Mouse (Mus musculus): ENCODE results near the gene Pikfyve. TPM values are rescaled to one million over a fixed set of nuclear protein-coding genes. Genes with fewer than 3 reads are reported as not detected.
A peak's percentile ranks its signal among the peaks of the same experiment; 100 is the strongest.

Gene Pikfyve
- polyA plus RNA-seq, 1 experiment from 2014 or later = 6.7 TPM

GRCm38 (mm10) chr1:65312896-65313295, 126.4 kb downstream of the Pikfyve start:
- H3K9ac ChIP-seq (ENCODE audit: low read depth, low read length) = no peak overlapping the region
- H3K36me3 ChIP-seq (ENCODE audit: control insufficient read depth, insufficient read depth) = no peaks in the 10 kb centered on the region
- no peak for ATAC-seq
- TF ChIP-seq CTCF (IDR thresholded peaks at IDR 0.05; ENCODE audit: low read depth) = peak; percentile 48
- H3K27me3 ChIP-seq (replicated peaks; ENCODE audit: control insufficient read depth, insufficient read depth, low read length) = peaks cover 14% of the 10 kb centered on the region
- no peaks in the 10 kb centered on the region for H3K4me1 ChIP-seq (replicated peaks; ENCODE audit: control insufficient read depth, insufficient read depth, low read length)
- H3K4me2 ChIP-seq (replicated peaks; ENCODE audit: low read depth) = no peak overlapping the region
- no peak overlapping the region for H3K27ac ChIP-seq (ENCODE audit: low read depth, low read length)
- no peak overlapping the region for H3K4me3 ChIP-seq (ENCODE audit: low read depth, low read length)
- H3K9me3 ChIP-seq (ENCODE audit: control insufficient read depth) = no peaks in the 10 kb centered on the region
- 57% methylated on average over 2 of the region's 2 CpGs for WGBS

- no peak overlapping the region for H3K9ac ChIP-seq (ENCODE audit: low read depth, low read length)
- peaks cover 14% of the 10 kb centered on the region for H3K27me3 ChIP-seq (replicated peaks; ENCODE audit: control insufficient read depth, insufficient read depth, low read length)
- no peak for TF ChIP-seq CTCF (IDR thresholded peaks at IDR 0.05; ENCODE audit: low read depth)
- no peak for ATAC-seq
- H3K4me1 ChIP-seq (replicated peaks; ENCODE audit: control insufficient read depth, insufficient read depth, low read length) = no peaks in the 10 kb centered on the region
- no peak overlapping the region for H3K4me2 ChIP-seq (replicated peaks; ENCODE audit: low read depth)
- H3K27ac ChIP-seq (ENCODE audit: low read depth, low read length) = no peak overlapping the region
- no peak overlapping the region for H3K4me3 ChIP-seq (ENCODE audit: low read depth, low read length)
- no peaks in the 10 kb centered on the region for H3K9me3 ChIP-seq (ENCODE audit: control insufficient read depth)
- no peaks in the 10 kb centered on the region for H3K36me3 ChIP-seq (ENCODE audit: control insufficient read depth, insufficient read depth)
- WGBS = 70% methylated on average over 13 of the region's 13 CpGs
Measured at GRCm38 (mm10) chr1:65314054-65315021, 127.9 kb downstream of the Pikfyve start.

GRCm38 (mm10) chr1:65315022-65315407, 128.5 kb downstream of the Pikfyve start:
- no peaks in the 10 kb centered on the region for H3K4me1 ChIP-seq (replicated peaks; ENCODE audit: control insufficient read depth, insufficient read depth, low read length)
- ATAC-seq = no peak
- peaks cover 14% of the 10 kb centered on the region for H3K27me3 ChIP-seq (replicated peaks; ENCODE audit: control insufficient read depth, insufficient read depth, low read length)
- 83% methylated on average over 8 of the region's 8 CpGs for WGBS
- no peaks in the 10 kb centered on the region for H3K36me3 ChIP-seq (ENCODE audit: control insufficient read depth, insufficient read depth)
- H3K4me3 ChIP-seq (ENCODE audit: low read depth, low read length) = no peak overlapping the region
- no peaks in the 10 kb centered on the region for H3K9me3 ChIP-seq (ENCODE audit: control insufficient read depth)
- H3K9ac ChIP-seq (ENCODE audit: low read depth, low read length) = no peak overlapping the region
- H3K4me2 ChIP-seq (replicated peaks; ENCODE audit: low read depth) = no peak overlapping the region
- TF ChIP-seq CTCF (IDR thresholded peaks at IDR 0.05; ENCODE audit: low read depth) = no peak
- no peak overlapping the region for H3K27ac ChIP-seq (ENCODE audit: low read depth, low read length)

Other genes with a start within 250 kb of the Pikfyve start
- 1.5 and 1.8 TPM in 2 replicates for gene Plekhm3, start 229.9 kb upstream of the Pikfyve start, polyA plus RNA-seq (2015; fragmentation: Nextera tagmentation; extraction: Ambion mirVana)
- gene Akr1cl, start 153.9 kb upstream of the Pikfyve start, polyA plus RNA-seq (2015; fragmentation: Nextera tagmentation; extraction: Ambion mirVana) = 0.09 and 0.16 TPM in 2 replicates
- not detected in 2 replicates for gene Cryge, start 135.5 kb upstream of the Pikfyve start, polyA plus RNA-seq (2015; fragmentation: Nextera tagmentation; extraction: Ambion mirVana)
- gene Crygd, start 123.2 kb upstream of the Pikfyve start, polyA plus RNA-seq (2015; fragmentation: Nextera tagmentation; extraction: Ambion mirVana) = not detected in 2 replicates
- not detected in 2 replicates for gene Crygc, start 113.0 kb upstream of the Pikfyve start, polyA plus RNA-seq (2015; fragmentation: Nextera tagmentation; extraction: Ambion mirVana)
- not detected in 2 replicates for gene Crygb, start 104.4 kb upstream of the Pikfyve start, polyA plus RNA-seq (2015; fragmentation: Nextera tagmentation; extraction: Ambion mirVana)
- gene Cryga, start 83.3 kb upstream of the Pikfyve start, polyA plus RNA-seq (2015; fragmentation: Nextera tagmentation; extraction: Ambion mirVana) = not detected in 2 replicates
- gene Gm28845, start 67.1 kb upstream of the Pikfyve start, polyA plus RNA-seq (2015; fragmentation: Nextera tagmentation; extraction: Ambion mirVana) = not detected in 2 replicates
- 0.26 and 0.56 TPM in 2 replicates for gene D630023F18Rik, start 63.5 kb upstream of the Pikfyve start, polyA plus RNA-seq (2015; fragmentation: Nextera tagmentation; extraction: Ambion mirVana)
- 254 and 260 TPM in 2 replicates for gene Idh1, start 183 bp upstream of the Pikfyve start, polyA plus RNA-seq (2015; fragmentation: Nextera tagmentation; extraction: Ambion mirVana)
- 0.05 TPM in 1 of 2 replicates, not detected in the other for gene Pth2r, start 95.4 kb downstream of the Pikfyve start, polyA plus RNA-seq (2015; fragmentation: Nextera tagmentation; extraction: Ambion mirVana)

All from intestine, postnatal 0 days (tissue).